Mouse (Mus musculus) neural tube, embryonic 14.5 days (tissue): ENCODE measurements around the gene Ppy. TPM values are rescaled to one million over a fixed set of nuclear protein-coding genes. Genes with fewer than 3 reads are reported as not detected.

Source experiments
- ATAC-seq: fragments of 200-750 bp; cut with Nextera tagmentation; 2 replicates; pipeline ENCODE4 v1.8.0; 2017; ENCODE audit warnings: low read depth, mild to moderate bottlenecking, moderate TSS enrichment, moderate library complexity
- H3K27ac ChIP-seq: fragments of 300-500 bp; sonication (generic); 2 replicates; pipeline ENCODE4 v1.5.1; 2014; ENCODE audit warnings: low read depth, mild to moderate bottlenecking, control low read depth, low read length, moderate library complexity, mixed read lengths
- H3K27me3 ChIP-seq: fragments of 300-500 bp; sonication (generic); 2 replicates; pipeline ENCODE4 v1.6.1; 2014; ENCODE audit warnings: low read length; ENCODE audit not compliant: control insufficient read depth, insufficient read depth
- H3K36me3 ChIP-seq: fragments of 300-500 bp; sonication (generic); 2 replicates; pipeline ENCODE4 v1.6.1; 2014; ENCODE audit warnings: low read length, mixed read lengths; ENCODE audit not compliant: control insufficient read depth, insufficient read depth
- H3K4me1 ChIP-seq: fragments of 300-500 bp; sonication (generic); 2 replicates; pipeline ENCODE4 v1.6.1; 2014; ENCODE audit warnings: low read length; ENCODE audit not compliant: control insufficient read depth, insufficient read depth
- H3K4me2 ChIP-seq: fragments of 300-500 bp; sonication (generic); 2 replicates; pipeline ENCODE4 v1.6.1; 2014; ENCODE audit warnings: mild to moderate bottlenecking, low read depth, low read length, control low read depth
- H3K4me3 ChIP-seq: fragments of 300-500 bp; sonication (generic); 2 replicates; pipeline ENCODE4 v1.5.1; 2014; ENCODE audit warnings: low read depth, low read length, control low read depth, mixed read lengths
- H3K9ac ChIP-seq: fragments of 300-500 bp; sonication (generic); replicated peaks from 2 replicates; pipeline ENCODE4 v1.6.1; 2014; ENCODE audit warnings: low read depth, mild to moderate bottlenecking, control low read depth, low read length, mixed read lengths
- H3K9me3 ChIP-seq: fragments of 300-500 bp; sonication (generic); 2 replicates; pipeline ENCODE4 v1.6.1; 2016; ENCODE audit warnings: low read length; ENCODE audit not compliant: control insufficient read depth
- WGBS: fragments of 180-500 bp; shearing (Covaris S2); extraction: QIAGEN DNeasy Blood & Tissue Kit; methylation state at CpG from one replicate; pipeline ENCODE4 v1.1.7; 2014; 5-methylcytosine and 5-hydroxymethylcytosine counted together
- polyA plus RNA-seq: library from polyadenylated mRNA; unstranded; fragments of >200 nt; fragmentation: Nextera tagmentation; extraction: Ambion mirVana; gene quantifications from 2 replicates; pipeline ENCODE4 v1.2.1, GENCODE M21; 2014

Gene Ppy
- polyA plus RNA-seq, 1 experiment from 2014 or later, result not detected

DNA sequence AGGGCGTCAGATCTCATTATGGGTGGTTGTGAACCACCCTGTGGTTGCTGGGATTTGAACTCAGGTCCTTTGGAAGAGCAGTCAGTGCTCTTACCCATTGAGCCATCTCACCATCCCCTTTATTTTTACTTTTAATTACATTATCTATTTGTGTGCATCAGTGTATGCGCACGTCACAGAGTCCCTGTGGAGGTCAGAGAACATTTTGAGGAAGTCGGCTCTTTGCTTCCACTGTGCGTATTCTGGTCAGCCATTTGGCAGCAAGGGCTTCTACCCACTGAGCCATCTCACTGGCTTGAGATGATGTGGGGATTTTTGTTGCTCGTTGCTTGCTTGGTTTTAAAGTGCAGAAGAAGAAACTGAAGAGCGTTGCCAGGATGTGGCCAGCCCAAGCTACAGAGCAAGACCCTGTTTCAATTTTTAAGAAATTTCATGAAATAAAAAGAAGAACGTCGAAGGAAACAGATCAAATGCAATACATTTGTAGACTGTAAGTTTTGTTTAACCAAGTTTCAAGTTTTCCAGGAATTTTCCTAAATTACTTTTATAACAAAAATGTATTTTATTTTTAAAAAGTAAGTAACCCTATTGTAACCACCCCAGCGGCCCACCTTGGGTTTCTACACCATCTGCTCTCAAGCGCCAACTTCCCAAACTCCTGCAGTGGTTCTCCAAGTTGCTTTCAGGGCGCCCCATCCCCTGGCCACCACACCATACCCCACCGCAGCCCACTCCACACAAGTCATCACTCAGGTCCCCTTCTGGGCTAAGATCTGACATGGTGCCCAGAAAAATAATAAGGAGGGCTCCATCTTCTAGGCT is 36.7 kb upstream of the Ppy start:
- ATAC-seq, result 0 out of 2 replicates have a peak, but pooled peaks have one; percentile 38
- Histone ChIP-seq H3K27me3 (0 out of 2 replicates have a peak, but pooled peaks cover 2% of the 10 kb centered on the region), H3K4me1 (no peaks in the 10 kb centered on the region), H3K36me3 (no peaks in the 10 kb centered on the region), H3K4me2 (peak overlapping the region; percentile 49), H3K9me3 (no peaks in the 10 kb centered on the region), H3K27ac (no peak overlapping the region), H3K4me3 (peak overlapping the region; percentile 15), H3K9ac (0 out of 2 replicates have a peak overlapping the region, but pooled peaks have one; percentile 16)
- WGBS, result 50% methylated on average over 13 of the region's 13 CpGs

DNA sequence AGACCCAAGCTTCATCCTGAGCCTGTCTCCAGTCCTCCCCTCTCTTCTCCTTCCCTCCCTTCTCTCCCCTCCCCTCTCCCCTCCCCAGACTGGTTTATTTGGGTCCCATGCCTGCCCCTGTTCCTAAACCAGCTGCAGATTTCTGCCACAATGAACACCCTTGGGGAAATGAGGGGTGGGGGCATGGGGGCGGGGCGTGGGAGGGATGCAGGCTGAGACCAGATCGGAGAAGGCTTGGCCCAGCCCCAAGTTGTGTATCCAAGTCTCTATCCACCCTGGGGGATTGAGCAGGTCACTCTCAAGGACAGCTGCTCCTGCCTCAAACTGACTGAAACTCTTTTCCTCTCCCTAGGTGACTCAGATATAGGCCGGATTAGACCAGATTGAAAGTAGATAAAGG is 33.4 kb upstream of the Ppy start:
- H3K27me3 ChIP-seq, result no peaks in the 10 kb centered on the region
- H3K36me3 ChIP-seq, result no peaks in the 10 kb centered on the region
- no peak overlapping the region; the same call in 1 of the 2 replicates for H3K9ac ChIP-seq
- H3K4me2 ChIP-seq, result no peak overlapping the region
- no peaks in the 10 kb centered on the region for H3K9me3 ChIP-seq
- H3K4me3 ChIP-seq, result no peak overlapping the region
- no peak for ATAC-seq
- H3K4me1 ChIP-seq, result no peaks in the 10 kb centered on the region
- WGBS, result 23% methylated on average over 4 of the region's 4 CpGs
- no peak overlapping the region for H3K27ac ChIP-seq

DNA sequence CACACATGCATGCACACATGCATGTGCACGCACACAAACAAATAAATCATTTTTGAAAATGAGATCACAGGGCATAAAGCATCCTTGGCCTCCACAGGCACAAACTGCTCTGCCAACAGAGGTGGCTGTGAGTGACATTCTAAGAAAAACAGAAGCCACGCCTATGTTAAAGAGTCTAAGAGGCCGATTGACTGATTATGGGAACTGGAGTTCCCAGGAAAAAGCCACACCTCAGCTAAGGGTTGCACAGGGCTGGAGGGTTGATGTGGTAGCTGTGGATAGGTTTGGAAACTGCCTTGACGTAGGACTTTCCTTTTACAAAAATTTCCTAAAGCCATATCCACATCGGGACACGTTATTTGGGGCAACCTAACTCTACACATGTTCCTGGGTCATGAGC is 16.3 kb upstream of the Ppy start:
- Histone ChIP-seq H3K36me3 (no peaks in the 10 kb centered on the region), H3K4me3 (no peak overlapping the region), H3K9me3 (no peaks in the 10 kb centered on the region), H3K4me2 (no peak overlapping the region), H3K27ac (no peak overlapping the region), H3K27me3 (no peaks in the 10 kb centered on the region), H3K4me1 (no peaks in the 10 kb centered on the region), H3K9ac (no peak overlapping the region)
- 90% methylated on average over 6 of the region's 6 CpGs for WGBS
- ATAC-seq, result no peak

DNA sequence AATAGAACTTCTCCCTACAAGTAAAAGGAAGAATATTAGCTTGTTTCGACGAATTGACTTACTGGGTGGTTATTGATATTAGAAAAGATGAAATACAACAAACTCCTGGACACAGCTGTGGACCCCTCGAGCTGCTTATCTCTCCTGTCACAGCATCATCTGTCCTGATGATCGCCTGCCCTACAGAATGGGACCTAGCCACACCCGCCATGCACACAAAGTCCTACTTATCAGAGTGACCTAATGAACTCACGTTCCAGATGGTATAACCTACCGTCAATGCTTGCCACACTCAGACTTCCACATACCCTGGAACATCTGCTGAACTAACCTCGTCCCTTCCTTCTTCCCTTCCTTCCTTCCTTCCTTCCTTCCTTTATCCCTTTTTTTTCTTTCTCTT is 15.1 kb upstream of the Ppy start:
- 87% methylated on average over 8 of the region's 8 CpGs for WGBS

DNA sequence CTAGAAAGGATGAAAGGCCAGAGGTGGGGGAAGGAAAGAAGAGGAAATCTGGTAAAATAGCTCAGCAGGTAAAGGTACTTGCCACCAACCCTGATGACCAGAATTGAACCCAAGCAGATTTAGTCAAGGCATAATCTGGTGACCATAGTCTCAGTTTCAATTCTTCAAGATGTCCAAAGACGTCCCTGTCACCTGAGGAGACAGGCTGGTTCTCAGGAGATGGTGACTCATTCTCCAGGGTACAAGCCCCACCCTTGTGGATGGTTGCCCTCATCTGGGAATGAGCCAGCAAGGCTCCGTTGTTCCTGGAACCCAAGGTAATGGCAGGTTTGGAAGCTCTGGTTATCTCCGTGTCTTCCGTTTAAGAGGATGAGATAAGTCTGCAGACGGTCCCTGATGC is 10.5 kb upstream of the Ppy start:
- Histone ChIP-seq H3K27me3 (peaks cover 24% of the 10 kb centered on the region), H3K4me2 (no peak overlapping the region), H3K9me3 (no peaks in the 10 kb centered on the region), H3K4me3 (no peak overlapping the region), H3K36me3 (no peaks in the 10 kb centered on the region), H3K4me1 (no peaks in the 10 kb centered on the region), H3K9ac (no peak overlapping the region), H3K27ac (no peak overlapping the region)
- 89% methylated on average over 5 of the region's 5 CpGs for WGBS
- ATAC-seq, result no peak

More for the DNA sequence above, 15.1 kb upstream of the Ppy start:
- Histone ChIP-seq H3K9ac (no peak overlapping the region), H3K4me1 (no peaks in the 10 kb centered on the region), H3K4me3 (no peak overlapping the region), H3K4me2 (no peak overlapping the region), H3K9me3 (no peaks in the 10 kb centered on the region), H3K27me3 (no peaks in the 10 kb centered on the region), H3K36me3 (no peaks in the 10 kb centered on the region), H3K27ac (no peak overlapping the region)
- no peak for ATAC-seq

DNA sequence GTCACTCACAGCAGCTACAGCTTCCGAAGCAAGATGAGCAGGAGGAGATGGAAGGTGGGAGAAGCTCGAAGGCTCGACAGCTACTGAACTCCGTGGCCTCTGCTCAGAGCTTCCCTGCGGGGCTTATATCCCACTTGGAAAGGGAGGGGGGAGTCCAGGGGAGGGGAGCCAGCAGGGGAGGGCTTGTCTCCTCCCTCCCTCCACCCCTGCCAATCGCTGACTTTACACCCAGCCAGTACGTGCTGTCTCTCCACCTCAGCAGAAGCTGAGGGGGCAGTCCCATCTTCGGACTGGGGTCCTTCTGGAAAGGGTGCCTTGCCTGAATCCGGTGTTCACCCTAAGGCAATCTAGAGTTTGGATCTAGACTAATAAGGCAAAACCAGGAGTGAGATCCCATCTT is 6.6 kb upstream of the Ppy start, which contains the start of gene Pyy:
TSS of gene Pyy (minus strand) at position 101 of the 400 bp plus-strand sequence.
- WGBS, result 9% methylated on average over 9 of the region's 9 CpGs
- Histone ChIP-seq H3K9me3 (no peaks in the 10 kb centered on the region), H3K4me1 (no peaks in the 10 kb centered on the region), H3K4me2 (no peak within 1 kb of the TSS), H3K36me3 (no peaks in the 10 kb centered on the region), H3K4me3 (no peak within 1 kb of the TSS), H3K9ac (no peak within 1 kb of the TSS), H3K27ac (no peak within 1 kb of the TSS), H3K27me3 (peaks cover 46% of the 10 kb centered on the region)
- no peak for ATAC-seq

DNA sequence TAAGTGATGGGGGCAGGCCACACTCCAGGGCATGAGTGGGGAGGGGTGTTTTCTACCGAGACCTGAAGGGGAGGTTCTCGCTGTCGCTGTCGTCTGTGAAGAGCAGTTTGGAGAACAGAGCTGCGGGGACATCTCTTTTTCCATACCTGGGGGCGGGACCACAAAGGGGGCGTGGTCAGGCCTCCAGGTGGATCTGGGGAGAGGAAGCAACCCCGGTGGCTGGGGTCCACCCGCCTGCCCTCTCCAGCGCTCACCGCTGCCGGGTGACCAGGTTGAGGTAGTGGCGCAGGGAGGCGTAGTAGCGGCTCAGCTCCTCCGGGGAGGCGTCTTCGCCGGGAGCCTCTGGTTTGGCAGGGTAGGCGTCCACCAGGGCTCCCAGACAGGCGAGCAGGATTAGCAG is 5.8 kb upstream of the Ppy start:
- H3K4me3 ChIP-seq, result no peak overlapping the region
- no peak for ATAC-seq
- no peak overlapping the region for H3K9ac ChIP-seq
- no peak overlapping the region for H3K4me2 ChIP-seq
- peaks cover 46% of the 10 kb centered on the region for H3K27me3 ChIP-seq
- H3K4me1 ChIP-seq, result no peaks in the 10 kb centered on the region
- H3K9me3 ChIP-seq, result no peaks in the 10 kb centered on the region
- no peaks in the 10 kb centered on the region for H3K36me3 ChIP-seq
- 3% methylated on average over 21 of the region's 21 CpGs for WGBS
- no peak overlapping the region for H3K27ac ChIP-seq

DNA sequence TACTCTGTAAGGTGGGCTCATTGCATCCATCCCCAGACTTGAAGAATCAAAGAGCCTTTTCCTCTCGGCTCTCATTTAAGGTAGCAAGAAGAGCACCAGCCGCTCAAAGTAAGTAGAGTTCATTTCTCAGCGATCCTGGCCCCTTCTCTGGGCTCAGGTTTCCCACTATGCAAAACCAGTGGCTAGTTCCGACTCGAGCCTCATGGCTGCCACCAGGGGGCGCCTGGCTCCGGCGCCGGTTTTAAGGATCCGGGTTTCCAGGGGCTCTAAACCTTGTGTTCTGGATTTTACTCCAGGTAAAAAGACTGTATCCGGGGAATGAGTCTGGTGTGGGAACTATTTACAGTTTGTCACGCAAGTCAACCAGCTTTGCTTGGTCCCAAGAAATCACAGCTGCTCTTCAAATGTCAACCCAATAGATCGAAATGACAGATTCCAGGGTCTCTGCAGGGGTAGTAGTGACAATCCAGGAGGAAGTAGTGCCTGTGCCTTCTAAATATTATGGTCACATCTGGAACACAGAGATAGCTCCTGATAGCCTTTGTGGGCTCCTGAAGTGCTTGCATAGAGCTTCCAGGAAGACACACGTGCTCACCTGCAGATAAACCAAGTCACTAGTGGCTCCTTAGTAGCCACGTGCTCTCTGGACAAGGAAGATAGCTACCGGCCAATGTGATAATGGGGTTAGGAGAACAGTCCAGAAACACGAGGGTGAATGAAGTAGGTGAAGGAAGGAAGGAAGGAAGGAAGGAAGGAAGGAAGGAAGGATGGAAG is 1.6 kb upstream of the Ppy start:
- no peak overlapping the region for H3K9ac ChIP-seq
- ATAC-seq, result no peak
- no peaks in the 10 kb centered on the region for H3K4me1 ChIP-seq
- 18% methylated on average over 17 of the region's 17 CpGs for WGBS
- H3K9me3 ChIP-seq, result no peaks in the 10 kb centered on the region
- no peak overlapping the region for H3K4me3 ChIP-seq
- H3K4me2 ChIP-seq, result no peak overlapping the region
- no peaks in the 10 kb centered on the region for H3K36me3 ChIP-seq
- H3K27me3 ChIP-seq, result peaks cover 34% of the 10 kb centered on the region
- no peak overlapping the region for H3K27ac ChIP-seq

DNA sequence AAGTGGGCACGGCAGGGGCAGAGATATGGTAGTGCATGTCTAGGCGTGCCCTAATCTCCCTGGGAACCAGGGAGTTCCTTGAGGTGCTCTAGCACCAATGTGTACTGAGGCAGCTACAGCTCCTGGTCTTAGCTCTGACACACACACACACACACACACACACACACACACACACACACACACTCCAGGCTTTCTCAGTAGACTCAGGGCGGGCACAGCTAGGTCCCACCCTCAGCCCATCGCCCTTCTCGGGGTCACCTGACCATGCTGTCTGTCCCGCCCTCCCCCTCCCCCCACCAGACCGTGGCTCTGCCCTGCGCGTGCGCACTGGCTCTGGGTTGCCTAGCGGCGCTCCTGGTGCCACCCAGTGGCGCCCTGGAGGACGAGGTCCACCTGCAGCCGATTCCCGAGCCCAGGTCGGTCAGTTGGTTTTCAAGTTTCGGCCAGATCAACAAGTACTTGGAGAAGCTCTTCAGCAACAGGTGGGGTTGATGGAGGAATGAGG is 4.2 kb downstream of the Ppy start:
- 7% methylated on average over 18 of the region's 18 CpGs for WGBS
- Histone ChIP-seq H3K27me3 (peaks cover 3% of the 10 kb centered on the region; the same call in 1 of the 2 replicates), H3K27ac (no peak overlapping the region), H3K9me3 (no peaks in the 10 kb centered on the region), H3K4me2 (peak overlapping the region; percentile 35), H3K4me3 (peak overlapping the region; percentile 9; the same call in 1 of the 2 replicates), H3K36me3 (no peaks in the 10 kb centered on the region), H3K9ac (no peak overlapping the region), H3K4me1 (0 out of 2 replicates have a peak, but pooled peaks cover 3% of the 10 kb centered on the region)
- ATAC-seq, result peak; percentile 86
